Mouse (Mus musculus) neural tube, embryonic 11.5 days (tissue): ENCODE results near the gene Hoxc11. TPM values are rescaled to one million over a fixed set of nuclear protein-coding genes. Genes with fewer than 3 reads are reported as not detected.
A peak's percentile ranks its signal among the peaks of the same experiment; 100 is the strongest.

Source experiments
- ATAC-seq: fragments of 200-750 bp; cut with Nextera tagmentation; 2 replicates; pipeline ENCODE4 v1.8.0; 2017; ENCODE audit warnings: moderate number of reproducible peaks, mild to moderate bottlenecking, moderate TSS enrichment, moderate library complexity; ENCODE audit not compliant: insufficient read depth, low FRiP score, low TSS enrichment
- DNase-seq: peaks from one replicate; pipeline ENCODE4 v3.0.0-alpha.2; 2015; ENCODE audit warnings: low spot score
- H3K27ac ChIP-seq: fragments of 300-500 bp; sonication (generic); 2 replicates; pipeline ENCODE4 v1.5.1; 2014; ENCODE audit warnings: low read depth, mild to moderate bottlenecking, low read length
- H3K27me3 ChIP-seq: fragments of 300-500 bp; sonication (generic); 2 replicates; pipeline ENCODE4 v1.6.1; 2014; ENCODE audit warnings: mild to moderate bottlenecking, low read length, mixed read lengths; ENCODE audit not compliant: control insufficient read depth, insufficient read depth
- H3K36me3 ChIP-seq: fragments of 300-500 bp; sonication (generic); 2 replicates; pipeline ENCODE4 v1.6.1; 2014; ENCODE audit warnings: mild to moderate bottlenecking, low read length, moderate library complexity, mixed read lengths; ENCODE audit not compliant: control insufficient read depth, insufficient read depth
- H3K4me1 ChIP-seq: fragments of 300-500 bp; sonication (generic); 2 replicates; pipeline ENCODE4 v1.6.1; 2014; ENCODE audit warnings: low read length, mixed read lengths; ENCODE audit not compliant: control insufficient read depth, insufficient read depth
- H3K4me2 ChIP-seq: fragments of 300-500 bp; sonication (generic); 2 replicates; pipeline ENCODE4 v1.6.1; 2014; ENCODE audit warnings: low read depth, mild to moderate bottlenecking, moderate library complexity
- H3K4me3 ChIP-seq: fragments of 300-500 bp; sonication (generic); 2 replicates; pipeline ENCODE4 v1.5.1; 2014; ENCODE audit warnings: low read depth, low read length
- H3K9ac ChIP-seq: fragments of 300-500 bp; sonication (generic); 2 replicates; pipeline ENCODE4 v1.6.1; 2014; ENCODE audit warnings: mild to moderate bottlenecking, low read length
- H3K9me3 ChIP-seq: fragments of 300-500 bp; sonication (generic); 2 replicates; pipeline ENCODE4 v1.6.1; 2016; ENCODE audit warnings: low read length; ENCODE audit not compliant: control insufficient read depth
- WGBS: fragments of 180-500 bp; shearing (Covaris S2); extraction: QIAGEN DNeasy Blood & Tissue Kit; methylation state at CpG from one replicate; pipeline ENCODE4 v1.1.7; 2014; 5-methylcytosine and 5-hydroxymethylcytosine counted together
- polyA plus RNA-seq: library from polyadenylated mRNA; unstranded; fragments of >200 nt; fragmentation: Nextera tagmentation; extraction: Ambion mirVana; gene quantifications from 2 replicates; pipeline ENCODE4 v1.2.1, GENCODE M21; 2014

Hoxc11 gene
- polyA plus RNA-seq, 1 experiment from 2014 or later = 2.0 TPM

DNA sequence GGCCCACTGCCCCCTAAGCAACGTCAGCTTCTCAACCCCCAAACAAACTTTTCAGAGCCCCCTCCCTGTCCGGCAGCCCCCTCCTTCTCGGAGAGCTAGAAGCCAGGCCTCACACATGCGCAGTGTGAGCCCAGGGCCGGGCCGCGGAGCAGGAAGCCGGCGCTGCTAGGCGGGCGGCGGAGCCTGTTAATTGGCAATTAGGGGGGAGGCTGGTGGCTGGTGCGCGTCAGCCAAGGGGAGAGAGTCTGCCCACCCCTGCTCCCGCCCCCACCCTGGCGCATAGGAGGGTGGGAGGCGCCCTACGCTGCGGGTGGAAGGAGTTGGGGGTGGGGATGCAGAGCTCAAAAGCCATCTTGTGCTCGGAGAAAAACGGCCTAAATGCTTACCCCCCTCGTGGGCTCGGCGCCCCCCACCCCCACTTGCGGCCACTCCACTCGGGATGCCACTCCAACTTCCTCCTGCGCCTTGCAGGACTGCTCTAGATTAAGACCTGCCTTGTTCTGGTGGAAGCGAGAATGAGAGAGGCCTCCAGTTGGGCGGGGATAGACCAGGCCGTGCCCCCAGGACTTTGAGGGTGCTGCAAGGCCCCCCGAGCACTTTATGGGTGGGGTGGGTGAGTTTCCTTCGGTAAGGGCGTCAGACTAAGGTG, 45.1 kb downstream of the Hoxc11 start:
- ATAC-seq (peak; percentile 36), DNase-seq (peak; percentile 76)
- Histone ChIP-seq H3K4me3 (peak overlapping the region; percentile 66), H3K27me3 (peaks cover 17% of the 10 kb centered on the region; the same call in 1 of the 2 replicates), H3K9ac (peak overlapping the region; percentile 95), H3K4me1 (peaks cover 23% of the 10 kb centered on the region), H3K4me2 (peak overlapping the region; percentile 99), H3K36me3 (no peaks in the 10 kb centered on the region), H3K27ac (peak overlapping the region; percentile 88), H3K9me3 (no peaks in the 10 kb centered on the region)
- under 1% methylated on average over 30 of the region's 33 CpGs for WGBS

DNA sequence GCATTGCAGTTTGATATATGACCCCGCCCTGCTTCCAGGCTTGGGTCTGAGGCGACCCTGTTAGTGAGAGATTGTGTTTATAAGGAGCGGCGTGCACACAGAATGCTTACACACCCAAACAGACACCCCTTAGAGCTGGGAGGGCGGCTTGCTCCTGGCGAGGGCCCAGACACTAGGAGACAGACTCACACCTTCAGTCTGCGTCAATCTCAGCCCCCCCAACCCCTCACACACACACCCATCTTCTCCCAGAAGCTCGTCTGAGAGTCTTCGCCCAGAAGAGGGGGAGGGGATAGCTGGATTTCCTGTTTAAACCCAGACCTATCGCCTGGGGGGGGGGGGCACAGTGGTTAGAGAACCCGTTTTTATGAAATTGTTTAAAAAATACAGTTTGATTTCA, 45.7 kb downstream of the Hoxc11 start:
- Histone ChIP-seq H3K27ac (peak overlapping the region; percentile 88), H3K4me2 (peak overlapping the region; percentile 99), H3K27me3 (peaks cover 17% of the 10 kb centered on the region; the same call in 1 of the 2 replicates), H3K4me3 (peak overlapping the region; percentile 66), H3K9ac (peak overlapping the region; percentile 95), H3K36me3 (no peaks in the 10 kb centered on the region), H3K9me3 (no peaks in the 10 kb centered on the region), H3K4me1 (peaks cover 26% of the 10 kb centered on the region)
- ATAC-seq (no peak), DNase-seq (no peak)
- WGBS = 0% methylated on average over 11 of the region's 11 CpGs

DNA sequence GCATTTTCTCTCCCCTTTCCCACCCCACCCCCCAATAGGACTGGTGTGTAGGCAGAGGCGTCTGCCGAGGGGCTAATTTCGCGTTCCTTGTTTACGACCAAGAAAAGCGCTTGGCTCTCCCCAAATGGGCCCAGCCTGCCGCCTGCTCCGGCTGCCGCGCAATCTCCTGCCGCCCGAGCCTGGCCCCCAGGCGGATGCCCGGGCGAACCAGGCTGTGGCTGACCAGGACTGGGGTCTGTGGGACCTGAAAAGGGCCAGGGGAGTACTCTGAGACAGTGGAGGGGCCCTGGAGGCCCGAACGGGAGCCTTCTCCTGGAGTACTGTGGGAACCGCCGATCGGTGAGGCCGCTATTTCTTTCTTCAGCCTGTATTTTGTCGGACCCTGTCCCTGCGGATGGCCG, 46.3 kb downstream of the Hoxc11 start:
- Histone ChIP-seq H3K9ac (peak overlapping the region; percentile 95), H3K27ac (peak overlapping the region; percentile 88), H3K9me3 (no peaks in the 10 kb centered on the region), H3K4me2 (peak overlapping the region; percentile 99), H3K4me1 (peaks cover 21% of the 10 kb centered on the region), H3K36me3 (no peaks in the 10 kb centered on the region), H3K4me3 (peak overlapping the region; percentile 66), H3K27me3 (peaks cover 14% of the 10 kb centered on the region; the same call in 1 of the 2 replicates)
- WGBS = 0% methylated on average over 24 of the region's 24 CpGs
- DNase-seq = peak; percentile 62
- ATAC-seq = no peak

DNA sequence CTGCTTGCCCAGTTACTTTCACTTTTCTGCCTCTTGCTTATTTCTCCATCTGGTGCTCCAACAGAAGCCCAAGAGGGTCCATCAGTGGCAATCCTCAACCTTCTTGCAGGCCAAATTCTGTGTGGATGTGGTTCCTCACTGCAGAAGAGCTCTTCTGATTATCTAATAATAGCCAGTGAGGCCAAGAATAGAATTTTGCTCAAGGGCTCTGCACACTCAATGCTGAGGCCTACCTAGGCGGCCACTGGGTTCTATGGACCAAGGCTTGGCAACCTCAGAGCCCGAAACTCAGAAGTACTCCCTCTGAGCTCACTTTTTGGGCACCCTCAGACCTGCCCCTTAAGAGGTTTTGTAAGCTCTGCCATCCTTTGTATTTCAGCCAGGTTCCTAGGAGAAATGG, 47.1 kb downstream of the Hoxc11 start:
- peak overlapping the region; percentile 66 for H3K4me3 ChIP-seq
- H3K36me3 ChIP-seq = no peaks in the 10 kb centered on the region
- peak overlapping the region; percentile 99 for H3K4me2 ChIP-seq
- no peaks in the 10 kb centered on the region for H3K9me3 ChIP-seq
- DNase-seq (no peak), ATAC-seq (no peak)
- H3K27ac ChIP-seq = peak overlapping the region; percentile 88
- H3K27me3 ChIP-seq = peaks cover 9% of the 10 kb centered on the region; the same call in 1 of the 2 replicates
- WGBS = 10% methylated on average over 2 of the region's 2 CpGs
- H3K9ac ChIP-seq = peak overlapping the region; percentile 95
- H3K4me1 ChIP-seq = peaks cover 28% of the 10 kb centered on the region

DNA sequence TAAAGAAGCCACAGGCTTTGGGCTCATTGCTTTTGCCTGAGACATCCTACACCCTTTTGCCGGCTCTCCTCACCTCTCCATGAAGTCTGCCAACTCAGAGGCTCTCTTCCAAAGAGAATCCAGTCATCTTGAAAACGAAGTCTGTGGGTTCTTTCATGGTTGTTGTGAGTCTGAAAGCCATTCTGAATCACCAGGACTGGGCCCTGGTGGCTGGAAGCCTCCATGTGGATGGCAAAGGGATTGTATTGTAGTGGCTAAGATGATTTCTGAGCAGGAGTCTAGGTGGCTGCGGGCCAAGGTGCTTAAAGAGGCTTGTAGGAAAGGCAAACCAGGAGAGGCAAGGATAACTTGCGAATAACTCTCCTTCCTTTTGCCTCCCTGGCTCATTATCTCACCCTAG, 47.9 kb downstream of the Hoxc11 start:
- Histone ChIP-seq H3K4me1 (peaks cover 35% of the 10 kb centered on the region), H3K9me3 (no peaks in the 10 kb centered on the region), H3K27ac (peak overlapping the region; percentile 88), H3K9ac (peak overlapping the region; percentile 95), H3K4me3 (peak overlapping the region; percentile 66), H3K4me2 (peak overlapping the region; percentile 99), H3K36me3 (no peaks in the 10 kb centered on the region), H3K27me3 (peaks cover 6% of the 10 kb centered on the region; the same call in 1 of the 2 replicates)
- no peak for DNase-seq
- 5% methylated on average over 4 of the region's 4 CpGs for WGBS
- no peak for ATAC-seq

DNA sequence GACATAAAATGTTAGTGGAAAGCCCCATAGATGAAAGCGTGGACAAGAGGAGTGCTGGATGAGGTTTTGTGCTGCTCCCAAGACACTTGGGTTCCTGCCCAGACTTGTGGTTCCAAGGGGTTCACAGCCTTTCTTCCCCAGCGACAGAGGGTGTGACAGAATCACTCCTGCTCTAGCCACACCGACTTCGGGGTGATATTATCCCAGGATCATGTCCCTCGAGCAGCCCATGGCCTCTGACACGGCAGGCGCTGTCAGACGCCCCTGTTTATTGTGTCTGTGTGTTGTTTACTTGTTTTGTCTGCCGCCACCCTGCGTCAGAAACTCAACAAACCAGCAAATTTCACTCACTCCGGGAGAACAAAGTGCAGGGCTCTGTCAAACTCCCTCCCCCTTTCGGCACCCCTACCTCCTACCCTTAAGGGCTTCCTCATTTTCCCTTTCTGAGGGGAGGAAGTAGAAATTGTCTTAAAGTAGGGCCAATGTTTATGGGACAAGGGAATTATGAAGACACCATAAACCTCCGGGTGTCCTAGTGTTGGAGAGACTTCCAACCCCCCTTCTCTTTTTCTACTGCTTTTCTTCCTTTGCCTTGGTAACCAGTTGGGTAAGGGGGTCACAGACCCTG, 48.7 kb downstream of the Hoxc11 start:
- Histone ChIP-seq H3K36me3 (no peaks in the 10 kb centered on the region), H3K27me3 (peaks cover 6% of the 10 kb centered on the region; the same call in 1 of the 2 replicates), H3K27ac (peak overlapping the region; percentile 88), H3K9ac (peak overlapping the region; percentile 95), H3K9me3 (no peaks in the 10 kb centered on the region), H3K4me1 (peaks cover 43% of the 10 kb centered on the region), H3K4me2 (peak overlapping the region; percentile 99), H3K4me3 (peak overlapping the region; percentile 66)
- 5% methylated on average over 13 of the region's 13 CpGs for WGBS
- ATAC-seq (no peak), DNase-seq (no peak)

DNA sequence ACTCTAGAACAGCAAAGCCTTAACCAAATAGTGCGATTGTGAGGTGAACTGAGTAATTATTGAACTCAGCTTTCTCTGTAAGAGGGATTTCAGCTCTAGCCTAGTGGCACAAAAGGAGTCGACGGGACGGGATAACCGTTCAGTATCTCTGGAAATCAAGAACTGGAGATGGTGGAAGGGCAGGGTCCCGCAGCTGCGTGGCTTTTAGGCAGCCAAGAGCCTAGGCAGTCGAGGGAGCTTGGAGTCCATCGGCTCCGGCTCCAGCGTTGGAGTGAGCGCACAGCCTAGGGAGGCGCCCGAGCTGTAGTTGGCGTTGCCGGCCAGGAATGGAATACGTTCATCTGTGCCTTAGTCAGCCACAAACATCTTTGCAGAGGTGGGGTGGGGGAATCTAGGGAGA, 51.1 kb downstream of the Hoxc11 start:
- H3K27me3 ChIP-seq = 0 out of 2 replicates have a peak, but pooled peaks cover 2% of the 10 kb centered on the region
- H3K27ac ChIP-seq = peak overlapping the region; percentile 97
- peak overlapping the region; percentile 66 for H3K4me3 ChIP-seq
- WGBS = under 1% methylated on average over 17 of the region's 17 CpGs
- peak; percentile 71 for DNase-seq
- no peak for ATAC-seq
- H3K4me1 ChIP-seq = peaks cover 53% of the 10 kb centered on the region
- no peaks in the 10 kb centered on the region for H3K36me3 ChIP-seq
- peak overlapping the region; percentile 99 for H3K4me2 ChIP-seq
- H3K9ac ChIP-seq = peak overlapping the region; percentile 95
- H3K9me3 ChIP-seq = no peaks in the 10 kb centered on the region

DNA sequence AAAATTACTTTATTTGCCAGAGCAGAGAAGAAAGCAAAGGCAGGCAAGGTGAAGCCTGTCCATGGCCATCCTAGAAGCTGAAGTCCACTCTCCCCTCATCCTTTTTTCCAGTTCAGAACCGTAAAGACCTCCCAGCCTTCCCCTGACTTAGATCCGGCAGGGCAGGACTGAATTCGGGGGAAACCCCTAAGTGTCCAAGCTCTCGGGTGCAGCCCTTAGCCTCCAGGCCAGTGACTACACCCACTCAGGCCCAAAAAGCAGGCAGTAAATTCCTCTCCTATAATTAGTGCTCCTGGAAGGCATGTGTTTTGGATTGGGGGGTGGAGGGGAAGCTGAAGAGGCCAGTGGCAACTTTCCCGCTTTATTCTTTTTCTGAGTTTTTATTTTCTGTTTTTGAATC, 51.6 kb downstream of the Hoxc11 start:
- Histone ChIP-seq H3K4me1 (peaks cover 56% of the 10 kb centered on the region), H3K9me3 (no peaks in the 10 kb centered on the region), H3K9ac (peak overlapping the region; percentile 95), H3K4me3 (peak overlapping the region; percentile 66), H3K36me3 (no peaks in the 10 kb centered on the region), H3K4me2 (peak overlapping the region; percentile 99), H3K27me3 (0 out of 2 replicates have a peak, but pooled peaks cover 1% of the 10 kb centered on the region), H3K27ac (peak overlapping the region; percentile 97)
- no peak for ATAC-seq
- no peak for DNase-seq
- 3% methylated on average over 5 of the region's 5 CpGs for WGBS
